Mouse (Mus musculus) heart, adult 2 months (tissue): ENCODE measurements at regions not wholly inside any gene's neighbourhood (a gene's known extent, or its start where the extent isn't known, plus 50 kb on each side); places are given as distances from the start of the nearest gene placed in this dataset.

Experiments
- CTCF ChIP-seq: fragments of 200-600 bp; IDR thresholded peaks from 2 replicates; pipeline ENCODE4 v1.8.1; 2022; ENCODE audit warnings: antibody characterized with exemption, mild to moderate bottlenecking, moderate library complexity
- POLR2A ChIP-seq: fragments of 200-500 bp; IDR thresholded peaks from 2 replicates; pipeline ENCODE4 v1.6.1; 2011; ENCODE audit warnings: mild to moderate bottlenecking, low read depth, low read length, control low read depth; ENCODE audit not compliant: insufficient read depth

DNA sequence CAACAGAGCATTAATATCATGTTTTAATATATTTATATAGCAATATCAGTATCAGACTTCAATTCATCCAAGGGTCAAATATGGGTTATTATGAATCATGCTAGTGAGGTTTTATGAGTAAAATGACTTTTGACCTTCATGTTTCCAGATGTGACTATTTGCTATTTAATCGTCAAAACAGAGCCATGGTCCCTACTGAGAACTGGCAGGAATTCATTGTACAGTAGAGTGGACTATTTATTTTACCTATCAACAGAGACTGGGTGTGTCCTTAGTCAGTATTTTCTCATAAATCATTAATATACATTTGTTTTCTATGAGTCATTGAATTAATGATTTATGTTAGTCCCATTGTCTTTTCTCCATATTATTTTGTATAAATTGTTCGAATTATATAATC lies 194.4 kb downstream of the Gm4340 start:
- no peak for TF ChIP-seq CTCF
- TF ChIP-seq POLR2A: no peak
